Mouse (Mus musculus) lung, postnatal 36 days (tissue): ENCODE measurements at regions not wholly inside any gene's neighbourhood (a gene's known extent, or its start where the extent isn't known, plus 50 kb on each side); places are given as distances from the start of the nearest gene placed in this dataset.
"Not testable (repeated sequence)": the region's sequence is repeated elsewhere in the genome, so short reads cannot be mapped to it uniquely, and the experiment has no call there.

Experiments used
- DNase-seq: peaks from one replicate; pipeline ENCODE4 v3.0.0; 2022; ENCODE audit warnings: mixed read lengths

GRCm38 (mm10) chr12:51294971-51295477 is 52.8 kb upstream of the G2e3 start:
- no peak for DNase-seq

GRCm38 (mm10) chr12:51278358-51278757 is 69.5 kb upstream of the G2e3 start:
- DNase-seq: no peak

GRCm38 (mm10) chr12:51275818-51276538 is 71.9 kb upstream of the G2e3 start:
- DNase-seq: peak; percentile 29

- DNase-seq: peak; percentile 32
These were observed 74.4 kb upstream of the G2e3 start for GRCm38 (mm10) chr12:51273486-51273885.

GRCm38 (mm10) chr12:51242839-51243238 is 105.0 kb upstream of the G2e3 start:
- no peak for DNase-seq

- no peak for DNase-seq
These were observed 106.6 kb upstream of the G2e3 start for GRCm38 (mm10) chr12:51241131-51241781.

GRCm38 (mm10) chr12:51211691-51212090 is 136.2 kb upstream of the G2e3 start:
- no peak for DNase-seq

- peak; percentile 2 for DNase-seq
These were observed 151.6 kb upstream of the G2e3 start for GRCm38 (mm10) chr12:51196289-51196688.

GRCm38 (mm10) chr12:51195136-51195535 is 152.7 kb upstream of the G2e3 start:
- no peak for DNase-seq

GRCm38 (mm10) chr12:51190754-51191153 is 157.1 kb upstream of the G2e3 start:
- no peak for DNase-seq

- no peak for DNase-seq
These were observed 157.7 kb upstream of the G2e3 start for GRCm38 (mm10) chr12:51190186-51190585.

- DNase-seq: peak; percentile 10
These were observed 159.6 kb upstream of the G2e3 start for GRCm38 (mm10) chr12:51188229-51188628.

- DNase-seq: no peak
These were observed 160.1 kb upstream of the G2e3 start for GRCm38 (mm10) chr12:51187726-51188125.

GRCm38 (mm10) chr12:51185751-51186150 is 162.1 kb upstream of the G2e3 start:
- DNase-seq: no peak

GRCm38 (mm10) chr12:51174906-51175756 is 172.7 kb upstream of the G2e3 start:
- no peak for DNase-seq

GRCm38 (mm10) chr12:51165186-51165585 is 182.7 kb upstream of the G2e3 start:
- no peak for DNase-seq

GRCm38 (mm10) chr12:51160995-51161394 is 186.9 kb upstream of the G2e3 start:
- no peak for DNase-seq

GRCm38 (mm10) chr12:51160122-51160521 is 187.7 kb upstream of the G2e3 start:
- DNase-seq: no peak

GRCm38 (mm10) chr12:51147963-51148362 is 199.9 kb upstream of the G2e3 start:
- no peak for DNase-seq

GRCm38 (mm10) chr12:51143840-51144239 is 204.0 kb upstream of the G2e3 start:
- DNase-seq: no peak

- no peak for DNase-seq
These were observed 204.7 kb upstream of the G2e3 start for GRCm38 (mm10) chr12:51143196-51143595.

GRCm38 (mm10) chr12:51133676-51134075 is 214.2 kb upstream of the G2e3 start:
- DNase-seq: not testable (repeated sequence)

- no peak for DNase-seq
These were observed 219.6 kb upstream of the G2e3 start for GRCm38 (mm10) chr12:51128274-51128673.
